Mouse (Mus musculus): ENCODE measurements around the gene Hs6st2. TPM values are rescaled to one million over a fixed set of nuclear protein-coding genes. Genes with fewer than 3 reads are reported as not detected.

Hs6st2 gene
- total RNA-seq (2012; rRNA removed): 13.1 and 18.5 TPM in 2 replicates

DNA sequence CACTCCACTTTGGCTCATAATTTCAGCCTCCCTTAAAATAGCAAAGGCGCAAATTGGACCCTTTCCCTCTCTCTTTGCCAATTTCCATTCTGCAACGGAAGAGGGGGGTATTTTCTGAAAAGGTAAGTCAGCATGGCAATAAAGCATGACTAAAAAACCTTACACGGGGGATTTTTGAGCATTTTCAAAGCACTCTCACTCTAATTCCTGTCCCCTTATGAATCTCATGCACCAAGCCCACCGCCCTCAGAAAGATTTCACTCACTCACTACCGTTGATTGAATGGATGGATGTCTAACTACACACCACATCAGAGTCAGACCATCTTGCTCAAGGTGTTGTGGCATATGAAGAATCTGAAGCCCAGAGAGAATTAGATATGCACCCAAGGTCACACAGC is at the start of gene Hs6st2:
Hs6st2 (minus strand) TSS at position 101 of the 400 bp plus-strand sequence.
- TF ChIP-seq ZNF384 (IDR thresholded peaks at IDR 0.05; ENCODE audit: low read depth, low read length) (no peak), ZC3H11A (IDR thresholded peaks at IDR 0.05; ENCODE audit: borderline replicate concordance, low read depth, low read length) (no peak), CHD2 (IDR thresholded peaks at IDR 0.05; ENCODE audit: low read depth, low read length) (no peak), HCFC1 (IDR thresholded peaks at IDR 0.05; ENCODE audit: borderline replicate concordance, insufficient read depth, low read length) (no peak), MAFK (IDR thresholded peaks at IDR 0.05; ENCODE audit: insufficient read depth, low read depth, low read length) (no peak)

DNA sequence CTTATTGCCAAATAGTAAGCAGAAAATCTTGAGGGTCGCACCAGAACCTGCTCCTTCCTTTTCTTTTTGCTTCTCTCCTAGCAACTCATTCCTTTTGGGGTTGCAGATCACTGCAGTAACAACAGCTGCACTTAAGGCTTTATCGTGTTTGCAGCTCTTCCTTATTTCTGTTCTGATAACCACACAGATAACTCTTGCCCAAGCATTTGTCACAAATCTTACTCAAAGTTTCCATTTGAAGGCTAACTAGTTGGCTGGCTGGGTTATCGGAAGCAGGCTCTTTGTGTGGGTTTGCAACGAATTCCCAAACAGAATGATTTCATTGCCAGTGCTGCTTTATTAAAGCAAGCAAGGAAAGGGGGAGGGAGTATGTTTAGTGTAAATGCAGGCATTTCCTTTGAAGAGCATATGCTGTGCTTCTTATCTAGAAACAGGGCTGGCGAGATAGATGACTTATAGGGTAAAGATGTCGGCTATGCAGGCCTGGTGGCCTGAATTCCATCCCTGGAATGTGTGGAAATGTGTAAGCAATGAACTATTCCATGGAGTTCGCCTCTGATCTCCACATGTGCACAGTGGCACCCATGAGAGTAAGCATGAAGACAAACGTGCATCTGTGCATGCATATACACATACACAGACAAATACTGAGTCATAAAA is 32.6 kb upstream of the Hs6st2 start:
- DNase-seq (ENCODE audit: low read depth, low spot score): no peak
- Histone ChIP-seq H3K27ac (ENCODE audit: insufficient read depth, low read depth, low read length, poor library complexity, severe bottlenecking) (no peak overlapping the region), H3K4me3 (ENCODE audit: insufficient read depth in 1 of 2, low read depth in 1 of 2, low read length in 2 of 2, poor library complexity in 1 of 2, severe bottlenecking in 1 of 2) (no peak overlapping the region), H3K9ac (ENCODE audit: insufficient read depth, low read depth, low read length, poor library complexity, severe bottlenecking) (no peak overlapping the region), H3K9me3 (ENCODE audit: control insufficient read depth, insufficient read depth, low read depth, low read length) (no peaks in the 10 kb centered on the region), H3K36me3 (ENCODE audit: control insufficient read depth, insufficient read depth, low read length, poor library complexity, severe bottlenecking) (no peaks in the 10 kb centered on the region), H3K4me1 (ENCODE audit: control insufficient read depth in 2 of 2, insufficient read depth in 2 of 2, low read length in 2 of 2, poor library complexity in 1 of 2) (no peaks in the 10 kb centered on the region)
- in situ Hi-C loops (cut with MboI; ENCODE audit: low sequenced_read_pairs in 2 of 2, unreplicated experiment in 2 of 2): no loop called here
- no peak for TF ChIP-seq CHD2 (IDR thresholded peaks at IDR 0.05; ENCODE audit: low read depth, low read length)
- TF ChIP-seq ZNF384 (IDR thresholded peaks at IDR 0.05; ENCODE audit: low read depth, low read length): no peak
- TF ChIP-seq HCFC1 (IDR thresholded peaks at IDR 0.05; ENCODE audit: borderline replicate concordance, insufficient read depth, low read length): no peak
- TF ChIP-seq ZC3H11A (IDR thresholded peaks at IDR 0.05; ENCODE audit: borderline replicate concordance, low read depth, low read length): no peak
- no peak for TF ChIP-seq MAFK (IDR thresholded peaks at IDR 0.05; ENCODE audit: insufficient read depth, low read depth, low read length)

More for the DNA sequence above, at the start of gene Hs6st2:
- no peaks in the 10 kb centered on the region for H3K9me3 ChIP-seq (ENCODE audit: control insufficient read depth, insufficient read depth, low read depth, low read length)
- H3K4me3 ChIP-seq (ENCODE audit: insufficient read depth in 1 of 2, low read depth in 1 of 2, low read length in 2 of 2, poor library complexity in 1 of 2, severe bottlenecking in 1 of 2): peak within 1 kb of the TSS; percentile 71 to 72
- no peak within 1 kb of the TSS for H3K27ac ChIP-seq (ENCODE audit: insufficient read depth, low read depth, low read length, poor library complexity, severe bottlenecking)
- in situ Hi-C loops (cut with MboI; ENCODE audit: low sequenced_read_pairs in 2 of 2, unreplicated experiment in 2 of 2): no loop called here
- DNase-seq (ENCODE audit: low read depth, low spot score): no peak
- no peaks in the 10 kb centered on the region for H3K36me3 ChIP-seq (ENCODE audit: control insufficient read depth, insufficient read depth, low read length, poor library complexity, severe bottlenecking)
- H3K4me1 ChIP-seq (ENCODE audit: control insufficient read depth in 2 of 2, insufficient read depth in 2 of 2, low read length in 2 of 2, poor library complexity in 1 of 2): no peaks in the 10 kb centered on the region
- peak within 1 kb of the TSS; percentile 55 for H3K9ac ChIP-seq (ENCODE audit: insufficient read depth, low read depth, low read length, poor library complexity, severe bottlenecking)

DNA sequence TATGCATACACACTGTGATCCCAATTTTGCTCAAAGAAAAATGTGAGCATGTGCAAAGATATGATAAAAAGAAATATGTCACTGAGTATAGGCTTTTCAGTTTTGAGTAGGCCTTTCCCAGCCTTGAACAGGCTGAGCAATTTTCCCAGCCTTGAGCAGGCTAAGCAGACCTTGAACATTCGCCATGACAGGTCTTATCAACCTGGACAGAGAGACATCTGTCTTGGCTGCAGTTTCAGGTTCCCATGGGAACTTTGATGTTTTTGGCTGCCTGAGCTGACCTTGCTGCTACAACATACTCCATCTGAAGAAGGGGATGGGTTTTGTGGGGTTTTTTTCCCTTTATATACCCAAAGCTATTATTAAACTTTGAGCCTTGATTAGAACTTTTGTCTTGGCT is 31.3 kb upstream of the Hs6st2 start:
- Histone ChIP-seq H3K27ac (ENCODE audit: insufficient read depth, low read depth, low read length, poor library complexity, severe bottlenecking) (no peak overlapping the region), H3K9ac (ENCODE audit: insufficient read depth, low read depth, low read length, poor library complexity, severe bottlenecking) (no peak overlapping the region), H3K36me3 (ENCODE audit: control insufficient read depth, insufficient read depth, low read length, poor library complexity, severe bottlenecking) (no peaks in the 10 kb centered on the region), H3K9me3 (ENCODE audit: control insufficient read depth, insufficient read depth, low read depth, low read length) (no peaks in the 10 kb centered on the region), H3K4me1 (ENCODE audit: control insufficient read depth in 2 of 2, insufficient read depth in 2 of 2, low read length in 2 of 2, poor library complexity in 1 of 2) (no peaks in the 10 kb centered on the region), H3K4me3 (ENCODE audit: insufficient read depth in 1 of 2, low read depth in 1 of 2, low read length in 2 of 2, poor library complexity in 1 of 2, severe bottlenecking in 1 of 2) (no peak overlapping the region)
- in situ Hi-C loops (cut with MboI; ENCODE audit: low sequenced_read_pairs in 2 of 2, unreplicated experiment in 2 of 2): no loop called here
- no peak for DNase-seq (ENCODE audit: low read depth, low spot score)
- TF ChIP-seq HCFC1 (IDR thresholded peaks at IDR 0.05; ENCODE audit: borderline replicate concordance, insufficient read depth, low read length): no peak

- Histone ChIP-seq H3K4me1 (ENCODE audit: control insufficient read depth in 2 of 2, insufficient read depth in 2 of 2, low read length in 2 of 2, poor library complexity in 1 of 2) (no peaks in the 10 kb centered on the region), H3K9ac (ENCODE audit: insufficient read depth, low read depth, low read length, poor library complexity, severe bottlenecking) (no peak overlapping the region), H3K36me3 (ENCODE audit: control insufficient read depth, insufficient read depth, low read length, poor library complexity, severe bottlenecking) (no peaks in the 10 kb centered on the region), H3K4me3 (ENCODE audit: insufficient read depth in 1 of 2, low read depth in 1 of 2, low read length in 2 of 2, poor library complexity in 1 of 2, severe bottlenecking in 1 of 2) (no peak overlapping the region), H3K9me3 (ENCODE audit: control insufficient read depth, insufficient read depth, low read depth, low read length) (no peaks in the 10 kb centered on the region), H3K27ac (ENCODE audit: insufficient read depth, low read depth, low read length, poor library complexity, severe bottlenecking) (no peak overlapping the region)
- DNase-seq (ENCODE audit: low read depth, low spot score): no peak
- in situ Hi-C loops (cut with MboI; ENCODE audit: low sequenced_read_pairs in 2 of 2, unreplicated experiment in 2 of 2): no loop called here
- TF ChIP-seq ZNF384 (IDR thresholded peaks at IDR 0.05; ENCODE audit: low read depth, low read length) (no peak), ZC3H11A (IDR thresholded peaks at IDR 0.05; ENCODE audit: borderline replicate concordance, low read depth, low read length) (no peak), HCFC1 (IDR thresholded peaks at IDR 0.05; ENCODE audit: borderline replicate concordance, insufficient read depth, low read length) (no peak), CHD2 (IDR thresholded peaks at IDR 0.05; ENCODE audit: low read depth, low read length) (no peak), MAFK (IDR thresholded peaks at IDR 0.05; ENCODE audit: insufficient read depth, low read depth, low read length) (no peak)
Observed at GRCm38 (mm10) chrX:51702823-51703222, 21.2 kb upstream of the Hs6st2 start.

DNA sequence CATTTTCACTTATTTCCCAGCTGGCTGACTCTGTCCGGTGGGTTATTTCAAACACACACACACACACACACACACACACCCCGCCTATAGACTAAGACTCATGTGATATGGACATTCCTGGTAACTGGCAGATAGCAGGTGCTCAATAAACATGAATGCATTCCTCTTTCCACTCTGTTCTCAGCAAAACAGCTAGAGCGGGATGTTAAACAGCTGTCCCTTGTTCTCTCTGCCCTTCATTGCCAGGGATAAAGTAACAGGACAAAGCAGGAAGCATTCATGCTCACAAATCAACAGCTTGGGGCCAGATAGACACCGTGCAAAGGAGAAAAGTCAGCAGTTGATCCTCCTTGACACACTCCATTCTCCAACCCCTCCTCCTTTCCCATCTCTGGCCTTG is 17.4 kb upstream of the Hs6st2 start:
- Histone ChIP-seq H3K9ac (ENCODE audit: insufficient read depth, low read depth, low read length, poor library complexity, severe bottlenecking) (no peak overlapping the region), H3K36me3 (ENCODE audit: control insufficient read depth, insufficient read depth, low read length, poor library complexity, severe bottlenecking) (no peaks in the 10 kb centered on the region), H3K4me3 (ENCODE audit: insufficient read depth in 1 of 2, low read depth in 1 of 2, low read length in 2 of 2, poor library complexity in 1 of 2, severe bottlenecking in 1 of 2) (no peak overlapping the region), H3K9me3 (ENCODE audit: control insufficient read depth, insufficient read depth, low read depth, low read length) (no peaks in the 10 kb centered on the region), H3K4me1 (ENCODE audit: control insufficient read depth in 2 of 2, insufficient read depth in 2 of 2, low read length in 2 of 2, poor library complexity in 1 of 2) (no peaks in the 10 kb centered on the region), H3K27ac (ENCODE audit: insufficient read depth, low read depth, low read length, poor library complexity, severe bottlenecking) (no peak overlapping the region)
- TF ChIP-seq ZNF384 (IDR thresholded peaks at IDR 0.05; ENCODE audit: low read depth, low read length) (no peak), MAFK (IDR thresholded peaks at IDR 0.05; ENCODE audit: insufficient read depth, low read depth, low read length) (no peak), HCFC1 (IDR thresholded peaks at IDR 0.05; ENCODE audit: borderline replicate concordance, insufficient read depth, low read length) (no peak), CHD2 (IDR thresholded peaks at IDR 0.05; ENCODE audit: low read depth, low read length) (no peak), ZC3H11A (IDR thresholded peaks at IDR 0.05; ENCODE audit: borderline replicate concordance, low read depth, low read length) (no peak)
- in situ Hi-C loops (cut with MboI; ENCODE audit: low sequenced_read_pairs in 2 of 2, unreplicated experiment in 2 of 2): no loop called here
- no peak for DNase-seq (ENCODE audit: low read depth, low spot score)

Data from ES-E14 (cell line).